Mouse (Mus musculus) kidney, embryonic 14.5 days (tissue): Measurements from ENCODE around the gene Traf3ip3. TPM values are rescaled to one million over a fixed set of nuclear protein-coding genes. Genes with fewer than 3 reads are reported as not detected.

ENCODE experiments used
- ATAC-seq: fragments of 200-750 bp; cut with Nextera tagmentation; 2 replicates; pipeline ENCODE4 v1.8.0; 2017; ENCODE audit warnings: moderate number of reproducible peaks, mild to moderate bottlenecking, moderate TSS enrichment, moderate library complexity; ENCODE audit not compliant: low FRiP score, low TSS enrichment
- H3K27ac ChIP-seq: fragments of 300-500 bp; sonication (generic); 2 replicates; pipeline ENCODE4 v1.5.1; 2014; ENCODE audit warnings: low read depth, mild to moderate bottlenecking, low read length, moderate library complexity, mixed read lengths
- H3K27me3 ChIP-seq: fragments of 300-500 bp; sonication (generic); 2 replicates; pipeline ENCODE4 v1.6.1; 2014; ENCODE audit warnings: mild to moderate bottlenecking, low read length; ENCODE audit not compliant: control insufficient read depth, insufficient read depth
- H3K36me3 ChIP-seq: fragments of 300-500 bp; sonication (generic); 2 replicates; pipeline ENCODE4 v1.6.1; 2014; ENCODE audit warnings: low read length, mixed read lengths; ENCODE audit not compliant: control insufficient read depth, insufficient read depth
- H3K4me1 ChIP-seq: fragments of 300-500 bp; sonication (generic); 2 replicates; pipeline ENCODE4 v1.6.1; 2014; ENCODE audit warnings: low read length, mixed read lengths; ENCODE audit not compliant: control insufficient read depth, insufficient read depth
- H3K4me2 ChIP-seq: fragments of 300-500 bp; sonication (generic); replicated peaks from 2 replicates; pipeline ENCODE4 v1.6.1; 2014; ENCODE audit warnings: low read depth, mild to moderate bottlenecking, low read length
- H3K4me3 ChIP-seq: fragments of 300-500 bp; sonication (generic); 2 replicates; pipeline ENCODE4 v1.5.1; 2014; ENCODE audit warnings: mild to moderate bottlenecking, low read length
- H3K9ac ChIP-seq: fragments of 300-500 bp; sonication (generic); 2 replicates; pipeline ENCODE4 v1.6.1; 2014; ENCODE audit warnings: low read depth, mild to moderate bottlenecking, low read length, moderate library complexity
- H3K9me3 ChIP-seq: fragments of 300-500 bp; sonication (generic); 2 replicates; pipeline ENCODE4 v1.6.1; 2016; ENCODE audit warnings: low read length; ENCODE audit not compliant: control insufficient read depth
- WGBS: fragments of 180-500 bp; shearing (Covaris S2); extraction: QIAGEN DNeasy Blood & Tissue Kit; methylation state at CpG from one replicate; pipeline ENCODE4 v1.1.7; 2014; 5-methylcytosine and 5-hydroxymethylcytosine counted together
- polyA plus RNA-seq: library from polyadenylated mRNA; unstranded; fragments of >200 nt; fragmentation: Nextera tagmentation; extraction: Ambion mirVana; gene quantifications from 2 replicates; pipeline ENCODE4 v1.2.1, GENCODE M21; 2014

Gene Traf3ip3
- polyA plus RNA-seq, 1 experiment from 2014 or later, result 1.6 TPM

GRCm38 (mm10) chr1:193198312-193198711 is 3.2 kb downstream of the Traf3ip3 start:
- no peaks in the 10 kb centered on the region for H3K36me3 ChIP-seq
- no peak overlapping the region for H3K27ac ChIP-seq
- no peak overlapping the region for H3K4me3 ChIP-seq
- H3K9me3 ChIP-seq, result no peaks in the 10 kb centered on the region
- ATAC-seq, result no peak
- H3K9ac ChIP-seq, result no peak overlapping the region
- no peaks in the 10 kb centered on the region for H3K27me3 ChIP-seq
- H3K4me2 ChIP-seq, result no peak overlapping the region
- H3K4me1 ChIP-seq, result no peaks in the 10 kb centered on the region
- 93% methylated on average over 2 of the region's 2 CpGs for WGBS

GRCm38 (mm10) chr1:193197494-193198205 is 3.9 kb downstream of the Traf3ip3 start:
- no peaks in the 10 kb centered on the region for H3K4me1 ChIP-seq
- H3K27ac ChIP-seq, result no peak overlapping the region
- no peaks in the 10 kb centered on the region for H3K36me3 ChIP-seq
- 86% methylated on average over 18 of the region's 18 CpGs for WGBS
- no peak overlapping the region for H3K4me3 ChIP-seq
- no peak overlapping the region for H3K9ac ChIP-seq
- ATAC-seq, result no peak
- H3K9me3 ChIP-seq, result no peaks in the 10 kb centered on the region
- H3K4me2 ChIP-seq, result no peak overlapping the region
- H3K27me3 ChIP-seq, result no peaks in the 10 kb centered on the region

- no peak for ATAC-seq
- no peaks in the 10 kb centered on the region for H3K27me3 ChIP-seq
- no peaks in the 10 kb centered on the region for H3K36me3 ChIP-seq
- 65% methylated on average over 3 of the region's 3 CpGs for WGBS
- H3K4me3 ChIP-seq, result no peak overlapping the region
- H3K4me2 ChIP-seq, result no peak overlapping the region
- H3K4me1 ChIP-seq, result peaks cover under 1% of the 10 kb centered on the region; the same call in 1 of the 2 replicates
- no peak overlapping the region for H3K9ac ChIP-seq
- no peaks in the 10 kb centered on the region for H3K9me3 ChIP-seq
- H3K27ac ChIP-seq, result no peak overlapping the region
Observed at GRCm38 (mm10) chr1:193195169-193195810, 6.2 kb downstream of the Traf3ip3 start.

GRCm38 (mm10) chr1:193194416-193195140 is 6.9 kb downstream of the Traf3ip3 start:
- ATAC-seq, result no peak
- Histone ChIP-seq H3K36me3 (no peaks in the 10 kb centered on the region), H3K9me3 (no peaks in the 10 kb centered on the region), H3K27me3 (no peaks in the 10 kb centered on the region), H3K27ac (no peak overlapping the region), H3K4me1 (peaks cover 8% of the 10 kb centered on the region), H3K9ac (no peak overlapping the region; the same call in 1 of the 2 replicates), H3K4me3 (no peak overlapping the region), H3K4me2 (no peak overlapping the region)
- WGBS, result 89% methylated on average over 3 of the region's 3 CpGs

- Histone ChIP-seq H3K4me2 (no peak overlapping the region), H3K36me3 (no peaks in the 10 kb centered on the region), H3K9me3 (no peaks in the 10 kb centered on the region), H3K9ac (no peak overlapping the region), H3K4me3 (no peak overlapping the region), H3K27me3 (no peaks in the 10 kb centered on the region), H3K4me1 (peaks cover 15% of the 10 kb centered on the region), H3K27ac (no peak overlapping the region)
- no peak for ATAC-seq
- 88% methylated on average over 7 of the region's 7 CpGs for WGBS
Observed at GRCm38 (mm10) chr1:193191675-193192283, 9.7 kb downstream of the Traf3ip3 start.

- Histone ChIP-seq H3K9me3 (no peaks in the 10 kb centered on the region), H3K4me3 (no peak overlapping the region), H3K27me3 (no peaks in the 10 kb centered on the region), H3K27ac (peak overlapping the region; percentile 18; the same call in 1 of the 2 replicates), H3K4me2 (no peak overlapping the region), H3K36me3 (no peaks in the 10 kb centered on the region), H3K9ac (no peak overlapping the region), H3K4me1 (peaks cover 15% of the 10 kb centered on the region)
- 40% methylated on average over 3 of the region's 3 CpGs for WGBS
- ATAC-seq, result no peak
Observed at GRCm38 (mm10) chr1:193189771-193190170, 11.7 kb downstream of the Traf3ip3 start.

- Histone ChIP-seq H3K27ac (peak overlapping the region; percentile 33), H3K4me3 (no peak overlapping the region), H3K4me2 (no peak overlapping the region), H3K4me1 (peaks cover 15% of the 10 kb centered on the region), H3K9me3 (no peaks in the 10 kb centered on the region), H3K36me3 (no peaks in the 10 kb centered on the region), H3K9ac (no peak overlapping the region), H3K27me3 (no peaks in the 10 kb centered on the region)
- ATAC-seq, result peak; percentile 93
- WGBS, result 34% methylated on average over 9 of the region's 9 CpGs
Observed at GRCm38 (mm10) chr1:193189151-193189621, 12.3 kb downstream of the Traf3ip3 start.

- H3K36me3 ChIP-seq, result no peaks in the 10 kb centered on the region
- no peak overlapping the region for H3K27ac ChIP-seq
- H3K9me3 ChIP-seq, result no peaks in the 10 kb centered on the region
- ATAC-seq, result no peak
- no peak overlapping the region for H3K4me3 ChIP-seq
- H3K27me3 ChIP-seq, result no peaks in the 10 kb centered on the region
- no peak overlapping the region for H3K4me2 ChIP-seq
- no peak overlapping the region for H3K9ac ChIP-seq
- peaks cover 15% of the 10 kb centered on the region for H3K4me1 ChIP-seq
- 72% methylated on average over 6 of the region's 6 CpGs for WGBS
Observed at GRCm38 (mm10) chr1:193188257-193188656, 13.2 kb downstream of the Traf3ip3 start.
